Mouse (Mus musculus) right cerebral cortex, postnatal 10 days (tissue): ENCODE measurements around the gene Nosip.
A peak's percentile ranks its signal among the peaks of the same experiment; 100 is the strongest.

ENCODE experiments used
- DNase-seq, 2 experiments: peaks; one replicate each; pipeline ENCODE4 v3.0.0; 2021; ENCODE audit warnings: low spot score in 2 of 2

Nosip gene

GRCm38 (mm10) chr7:45112529-45112928, 50.3 kb downstream of the Nosip start:
- DNase-seq: no peak

GRCm38 (mm10) chr7:45113476-45113875, 51.2 kb downstream of the Nosip start:
- no peak for DNase-seq

GRCm38 (mm10) chr7:45117566-45117965, 55.3 kb downstream of the Nosip start:
- peak in 1 of 2 experiments; percentile 35 for DNase-seq

GRCm38 (mm10) chr7:45118336-45118735, 56.1 kb downstream of the Nosip start:
- DNase-seq: no peak

GRCm38 (mm10) chr7:45119780-45120709, 57.8 kb downstream of the Nosip start:
- peak in 1 of 2 experiments; percentile 32 for DNase-seq

GRCm38 (mm10) chr7:45121404-45121803, 59.2 kb downstream of the Nosip start:
- DNase-seq: peak; percentile 38 to 53

GRCm38 (mm10) chr7:45121966-45122365, 59.7 kb downstream of the Nosip start:
- DNase-seq: peak in 1 of 2 experiments; percentile 34

GRCm38 (mm10) chr7:45122561-45123185, 60.4 kb downstream of the Nosip start:
- peak in 1 of 2 experiments; percentile 42 for DNase-seq

GRCm38 (mm10) chr7:45123186-45123570, 60.9 kb downstream of the Nosip start:
- DNase-seq: peak in 1 of 2 experiments; percentile 46

GRCm38 (mm10) chr7:45124224-45125143, 62.3 kb downstream of the Nosip start, which contains the start of gene Rps11:
Gene Rps11, minus strand, starts transcription at chr7:45124439.
- peak; percentile 99 to 100 for DNase-seq

GRCm38 (mm10) chr7:45125144-45125600, 62.9 kb downstream of the Nosip start:
- peak in 1 of 2 experiments; percentile 37 for DNase-seq

GRCm38 (mm10) chr7:45125649-45126048, 63.4 kb downstream of the Nosip start:
- peak in 1 of 2 experiments; percentile 46 for DNase-seq

GRCm38 (mm10) chr7:45126147-45126843, 64.1 kb downstream of the Nosip start:
- DNase-seq: peak in 1 of 2 experiments; percentile 52

- peak in 1 of 2 experiments; percentile 27 for DNase-seq
Measured at GRCm38 (mm10) chr7:45126844-45127699, 64.8 kb downstream of the Nosip start.
